8 mouse cellular contexts compared by ENCODE assay signal in genomic region chr19:29252831-29253545, GRCm38 (mm10). TPM values are rescaled to one million over a fixed set of nuclear protein-coding genes. Genes with fewer than 3 reads are reported as not detected.
DNase-seq lines count a peak whose midpoint lies in the region; ATAC-seq and TF ChIP-seq lines count a peak whose summit lies in the region.

No protein-coding gene starts in this region.

- H3K27ac ChIP-seq in spleen, adult 2 months (ENCODE audit: insufficient read depth, low read length) = peak overlapping the region; percentile 92
- H3K27ac ChIP-seq in hindbrain, embryonic 12.5 days = peak overlapping the region; percentile 98; the same call in 1 of the 2 replicates
- H3K27ac ChIP-seq in midbrain, embryonic 10.5 days (replicated peaks) = peak overlapping the region; percentile 97

- peaks cover 3% of the 10 kb centered on the region; the same call in 1 of the 2 replicates for H3K4me1 ChIP-seq in spleen, adult 2 months (ENCODE audit: control insufficient read depth, insufficient read depth, insufficient read length)
- peaks cover 47% of the 10 kb centered on the region for H3K4me1 ChIP-seq in hindbrain, embryonic 12.5 days
- peaks cover 71% of the 10 kb centered on the region for H3K4me1 ChIP-seq in midbrain, embryonic 10.5 days

- 7% methylated on average over 10 of the region's 10 CpGs for WGBS in spleen, adult 2 months
- 30% methylated on average over 10 of the region's 10 CpGs for WGBS in hindbrain, embryonic 12.5 days
- WGBS in midbrain, embryonic 10.5 days = 38% methylated on average over 10 of the region's 10 CpGs

- peak overlapping the region; percentile 75 for H3K4me3 ChIP-seq in spleen, adult 2 months (ENCODE audit: extremely low read depth, insufficient read depth, insufficient read length)
- H3K4me3 ChIP-seq in hindbrain, embryonic 12.5 days = peak overlapping the region; percentile 94
- peak overlapping the region; percentile 70 for H3K4me3 ChIP-seq in midbrain, embryonic 10.5 days

- H3K9ac ChIP-seq in hindbrain, embryonic 12.5 days = peak overlapping the region; percentile 95

- DNase-seq in adrenal gland, adult 2 months = peak; percentile 24
- no peak for DNase-seq in adrenal gland, adult 18-20 months (ENCODE audit: low spot score in 2 of 2)
- no peak for DNase-seq in spleen, adult 2 months (ENCODE audit: low read depth in 1 of 2, low spot score in 2 of 2)
- no peak for DNase-seq in spleen, adult 18-20 months
- DNase-seq in midbrain, embryonic 10.5 days (ENCODE audit: low spot score) = no peak
- DNase-seq in layer of hippocampus, adult 9-11 months = no peak
- no peak for DNase-seq in cerebellum, adult 11 months

- H3K9me3 ChIP-seq in hindbrain, embryonic 12.5 days (replicated peaks) = no peaks in the 10 kb centered on the region
- no peaks in the 10 kb centered on the region for H3K9me3 ChIP-seq in midbrain, embryonic 10.5 days (replicated peaks)

- TF ChIP-seq CTCF in spleen, adult 2 months (IDR thresholded peaks at IDR 0.05; ENCODE audit: extremely low read depth, insufficient read depth, insufficient read length, insufficient replicate concordance) = no peak

- H3K4me2 ChIP-seq in hindbrain, embryonic 12.5 days (replicated peaks) = peak overlapping the region; percentile 68

- H3K36me3 ChIP-seq in spleen, adult 2 months (ENCODE audit: control insufficient read depth, insufficient read depth, low read length) = 0 out of 2 replicates have a peak, but pooled peaks cover 2% of the 10 kb centered on the region
- no peaks in the 10 kb centered on the region for H3K36me3 ChIP-seq in hindbrain, embryonic 12.5 days
- H3K36me3 ChIP-seq in midbrain, embryonic 10.5 days = no peaks in the 10 kb centered on the region

- no peak for TF ChIP-seq POLR2A in spleen, adult 2 months (IDR thresholded peaks at IDR 0.05; ENCODE audit: low read depth, low read length)

- ATAC-seq in hindbrain, embryonic 12.5 days (ENCODE audit: low FRiP score) = no peak

- peaks cover 1% of the 10 kb centered on the region; the same call in 1 of the 2 replicates for H3K27me3 ChIP-seq in spleen, adult 2 months (ENCODE audit: control insufficient read depth, insufficient read depth, low read length)
- H3K27me3 ChIP-seq in hindbrain, embryonic 12.5 days = no peaks in the 10 kb centered on the region
- peaks cover 13% of the 10 kb centered on the region; the same call in 1 of the 2 replicates for H3K27me3 ChIP-seq in midbrain, embryonic 10.5 days (ENCODE audit: low read depth, poor library complexity, severe bottlenecking)

RNA-seq across cellular contexts. Expression of gene Jak2, which starts 1.4 kb away (rescaled TPM):
- 10 to 100 TPM; 18.2 to 19.2 TPM for total RNA-seq in adrenal gland, adult 2 months (2021)
- 3.1 and 3.2 TPM in 2 replicates for polyA plus RNA-seq in adrenal gland, adult 2 months (2012; rRNA removed)
- 10 to 100 TPM; 13.0 to 18.2 TPM for total RNA-seq in adrenal gland, adult 18-20 months (2021)
- 7.7 and 8.7 TPM in 2 replicates for polyA plus RNA-seq in spleen, adult 2 months (2012; rRNA removed)
- 17.4 and 17.5 TPM in 2 replicates for polyA plus RNA-seq in hindbrain, embryonic 12.5 days (2016; fragmentation: Nextera tagmentation; extraction: Ambion mirVana)
- 5.9 and 7.7 TPM in 2 replicates for polyA plus RNA-seq in midbrain, embryonic 10.5 days (2016; fragmentation: Nextera tagmentation; extraction: Ambion mirVana)
